Mouse (Mus musculus): Measurements from ENCODE around the gene Ywhae. TPM values are rescaled to one million over a fixed set of nuclear protein-coding genes. Genes with fewer than 3 reads are reported as not detected.

Gene Ywhae
- total and polyA plus RNA-seq, 3 experiments, result 129 to 1,436 (median 421) TPM

DNA sequence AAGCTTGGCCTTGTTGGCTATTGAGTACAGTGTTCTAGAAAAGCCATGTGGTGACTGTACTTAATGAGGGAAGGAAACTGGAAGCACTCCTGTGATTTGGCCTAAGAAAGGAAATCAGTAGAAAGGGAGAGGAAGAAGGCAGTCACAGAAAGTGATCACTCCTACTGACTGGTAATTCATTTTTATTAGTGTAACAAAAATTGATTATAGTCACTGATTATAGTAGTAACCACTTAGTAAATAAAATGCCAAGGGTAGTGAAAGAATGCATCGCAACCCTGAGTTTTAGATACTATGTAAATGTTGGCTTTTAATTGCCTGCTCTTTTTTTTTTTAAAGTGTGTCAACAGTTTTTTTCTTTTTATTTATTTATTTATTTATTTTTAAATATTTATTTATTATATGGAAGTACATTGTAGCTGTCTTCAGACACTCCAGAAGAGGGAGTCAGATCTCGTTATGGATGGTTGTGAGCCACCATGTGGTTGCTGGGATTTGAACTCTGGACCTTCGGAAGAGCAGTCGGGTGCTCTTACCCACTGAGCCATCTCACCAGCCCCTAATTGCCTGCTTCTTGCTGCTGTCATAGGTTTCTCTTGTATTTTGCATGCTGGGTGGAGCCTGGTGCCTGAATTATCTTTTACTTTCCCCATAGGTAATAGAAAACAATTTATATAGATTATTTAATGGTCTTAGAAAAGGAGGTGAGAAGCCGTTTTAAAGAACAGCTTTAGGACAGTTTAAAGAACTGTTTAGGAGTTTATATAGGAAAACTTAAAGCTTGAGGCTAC is 3.0 kb downstream of the Ywhae start:
- peaks cover 6 to 33% of the 10 kb centered on the region in 2 experiments for H3K36me3 ChIP-seq (replicated peaks in 1 of 2; ENCODE audit: control insufficient read depth in 1 of 2, insufficient read depth in 1 of 2, low read length in 1 of 2)
- no peak for DNase-seq (ENCODE audit: extremely low read depth)
- peak overlapping the region; percentile 99; the same call in 1 of the 2 replicates for H3K9ac ChIP-seq (ENCODE audit: insufficient read depth, low read depth)
- TF ChIP-seq POLR2AphosphoS2 (IDR thresholded peaks at IDR 0.05; ENCODE audit: low read depth, low read length), result peak; percentile 91
- TF ChIP-seq IRF4 (IDR thresholded peaks at IDR 0.05; ENCODE audit: low read depth, low read length), result no peak
- TF ChIP-seq SMC3 (IDR thresholded peaks at IDR 0.05; ENCODE audit: low read depth, low read length), result no peak
- no peak for TF ChIP-seq ELF1 (IDR thresholded peaks at IDR 0.05; ENCODE audit: low read depth, low read length)
- TF ChIP-seq TBP (conservative IDR thresholded peaks at IDR 0.05; ENCODE audit: low read depth, low read length), result peak; percentile 94
- no peak for TF ChIP-seq EP300 (IDR thresholded peaks at IDR 0.05; ENCODE audit: low read length)
- TF ChIP-seq RCOR1 (conservative IDR thresholded peaks at IDR 0.05; ENCODE audit: low read depth, low read length), result no peak
- peak; percentile 81; the same call in 1 of the 2 replicates for TF ChIP-seq SIN3A (IDR thresholded peaks at IDR 0.05; ENCODE audit: low read length)
- TF ChIP-seq MYC (IDR thresholded peaks at IDR 0.05; ENCODE audit: low read depth, low read length), result no peak; the same call in 1 of the 2 replicates
- no peak for TF ChIP-seq JUN (IDR thresholded peaks at IDR 0.05; ENCODE audit: insufficient read depth, low read depth, low read length)
- no peak for TF ChIP-seq E2F4 (IDR thresholded peaks at IDR 0.05; ENCODE audit: insufficient replicate concordance, low read depth, low read length)
- TF ChIP-seq MAFK (IDR thresholded peaks at IDR 0.05; ENCODE audit: insufficient replicate concordance, low read length), result no peak
- TF ChIP-seq ZNF384 (IDR thresholded peaks at IDR 0.05; ENCODE audit: low read depth, low read length), result peak; percentile 51
- no peak for TF ChIP-seq MAZ (IDR thresholded peaks at IDR 0.05; ENCODE audit: low read depth, low read length)
- no peak for TF ChIP-seq CTCF (conservative IDR thresholded peaks at IDR 0.05 in 1 of 2, IDR thresholded peaks at IDR 0.05 in 1 of 2; ENCODE audit: low read depth in 2 of 2, low read length in 2 of 2)
- peaks cover 21 to 67% of the 10 kb centered on the region in 2 experiments for H3K4me1 ChIP-seq (ENCODE audit: control insufficient read depth in 1 of 2, insufficient read depth in 2 of 2)
- in situ Hi-C loops (cut with MboI; ENCODE audit: low pct_ligation_motif_present, low pct_unique_long_range_greater_than_20kb, low sequenced_read_pairs) (no loop called here), dilution Hi-C loops (cut with MboI; ENCODE audit: extremely low pct_ligation_motif_present, extremely low pct_unique_long_range_greater_than_20kb, low sequenced_read_pairs) (no loop called here)
- H3K79me2 ChIP-seq (replicated peaks; ENCODE audit: control insufficient read depth, extremely low read depth, insufficient read depth, poor library complexity, severe bottlenecking), result peaks cover 77% of the 10 kb centered on the region
- no peak overlapping the region for H3K27ac ChIP-seq (ENCODE audit: insufficient read depth, low read depth)
- H3K4me3 ChIP-seq (replicated peaks in 1 of 3; ENCODE audit: low read depth in 2 of 3, low read length in 2 of 3, poor library complexity in 1 of 3), result peak overlapping the region in 2 of 3 experiments; percentile 23 to 96
- H3K9me3 ChIP-seq (replicated peaks; ENCODE audit: low read length), result no peaks in the 10 kb centered on the region
- H3K4me2 ChIP-seq (ENCODE audit: insufficient read depth, low read depth, poor library complexity, severe bottlenecking), result peak overlapping the region; percentile 98
- no peaks in the 10 kb centered on the region for H3K27me3 ChIP-seq (replicated peaks)

GRCm38 (mm10) chr11:75736978-75737377 is 4.3 kb downstream of the Ywhae start:
- Histone ChIP-seq H3K9ac (ENCODE audit: insufficient read depth, low read depth) (peak overlapping the region; percentile 47), H3K79me2 (replicated peaks; ENCODE audit: control insufficient read depth, extremely low read depth, insufficient read depth, poor library complexity, severe bottlenecking) (peaks cover 87% of the 10 kb centered on the region), H3K36me3 (replicated peaks in 1 of 2; ENCODE audit: control insufficient read depth in 1 of 2, insufficient read depth in 1 of 2, low read length in 1 of 2) (peaks cover 13 to 46% of the 10 kb centered on the region in 2 experiments), H3K27me3 (replicated peaks) (no peaks in the 10 kb centered on the region), H3K9me3 (replicated peaks; ENCODE audit: low read length) (no peaks in the 10 kb centered on the region), H3K4me3 (replicated peaks in 1 of 3; ENCODE audit: low read depth in 2 of 3, low read length in 2 of 3, poor library complexity in 1 of 3) (peak overlapping the region in 1 of 3 experiments; percentile 26), H3K4me2 (ENCODE audit: insufficient read depth, low read depth, poor library complexity, severe bottlenecking) (peak overlapping the region; percentile 93), H3K4me1 (ENCODE audit: control insufficient read depth in 1 of 2, insufficient read depth in 2 of 2) (peaks cover 18 to 72% of the 10 kb centered on the region in 2 experiments), H3K27ac (ENCODE audit: insufficient read depth, low read depth) (peak overlapping the region; percentile 82)
- dilution Hi-C loops (cut with MboI; ENCODE audit: extremely low pct_ligation_motif_present, extremely low pct_unique_long_range_greater_than_20kb, low sequenced_read_pairs), result no loop called here
- in situ Hi-C loops (cut with MboI; ENCODE audit: low pct_ligation_motif_present, low pct_unique_long_range_greater_than_20kb, low sequenced_read_pairs), result no loop called here
- no peak for TF ChIP-seq JUND (conservative IDR thresholded peaks at IDR 0.05; ENCODE audit: low read depth, low read length)
- TF ChIP-seq MYC (IDR thresholded peaks at IDR 0.05; ENCODE audit: low read depth, low read length), result no peak
- no peak for TF ChIP-seq TBP (conservative IDR thresholded peaks at IDR 0.05; ENCODE audit: low read depth, low read length)
- TF ChIP-seq ZKSCAN1 (IDR thresholded peaks at IDR 0.05; ENCODE audit: borderline replicate concordance, low read depth, low read length), result no peak
- TF ChIP-seq ETS1 (conservative IDR thresholded peaks at IDR 0.05; ENCODE audit: low read depth, low read length), result no peak
- no peak for TF ChIP-seq HCFC1 (IDR thresholded peaks at IDR 0.05; ENCODE audit: low read depth, low read length)
- no peak for TF ChIP-seq PAX5 (IDR thresholded peaks at IDR 0.05; ENCODE audit: low read length)
- TF ChIP-seq KAT2A (IDR thresholded peaks at IDR 0.05; ENCODE audit: insufficient replicate concordance, low read length), result no peak
- no peak for TF ChIP-seq SIN3A (IDR thresholded peaks at IDR 0.05; ENCODE audit: low read length)
- TF ChIP-seq MAX (IDR thresholded peaks at IDR 0.05; ENCODE audit: low read length), result no peak
- no peak for TF ChIP-seq CHD2 (IDR thresholded peaks at IDR 0.05; ENCODE audit: low read length)
- TF ChIP-seq POLR2A (IDR thresholded peaks at IDR 0.05; ENCODE audit: low read depth, low read length), result no peak
- no peak for TF ChIP-seq ZC3H11A (IDR thresholded peaks at IDR 0.05; ENCODE audit: low read depth, low read length)
- no peak for TF ChIP-seq RCOR1 (conservative IDR thresholded peaks at IDR 0.05; ENCODE audit: low read depth, low read length)
- no peak for TF ChIP-seq ZNF384 (IDR thresholded peaks at IDR 0.05; ENCODE audit: low read depth, low read length)
- TF ChIP-seq CHD1 (IDR thresholded peaks at IDR 0.05; ENCODE audit: low read depth, low read length), result no peak
- TF ChIP-seq USF2 (conservative IDR thresholded peaks at IDR 0.05; ENCODE audit: low read depth, low read length), result no peak
- TF ChIP-seq NRF1 (IDR thresholded peaks at IDR 0.05; ENCODE audit: low read depth, low read length), result no peak
- no peak for TF ChIP-seq TCF12 (IDR thresholded peaks at IDR 0.05; ENCODE audit: low read depth, low read length)
- no peak for DNase-seq (ENCODE audit: extremely low read depth)

Measured in CH12.LX (cell line).